Mouse (Mus musculus): Measurements from ENCODE around the gene Tpi1. TPM values are rescaled to one million over a fixed set of nuclear protein-coding genes. Genes with fewer than 3 reads are reported as not detected.

The Tpi1 gene
- total RNA-seq, 1 experiment from 2014 or later: 71.9 TPM

DNA sequence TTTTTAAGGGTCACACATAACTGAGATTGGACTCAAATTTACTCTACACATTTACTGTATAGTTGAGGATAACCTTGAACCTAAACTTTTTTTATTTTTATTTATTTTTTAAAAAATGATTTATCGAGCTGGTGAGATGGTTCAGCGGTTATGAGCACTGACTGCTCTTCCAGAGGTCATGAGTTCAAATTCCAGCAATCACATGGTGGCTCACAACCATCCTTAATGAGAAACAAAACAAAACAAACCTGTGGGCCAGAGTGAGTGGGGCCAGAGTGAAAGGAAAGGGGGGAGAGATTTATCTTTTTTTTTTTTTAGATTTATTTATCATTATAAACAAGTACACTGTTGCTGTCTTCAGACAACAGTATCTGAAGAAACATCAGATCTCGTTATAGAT is 22.2 kb downstream of the Tpi1 start:
- ATAC-seq (replicated peaks; ENCODE audit: insufficient number of reproducible peaks, low FRiP score, low TSS enrichment, poor library complexity, severe bottlenecking): no peak

DNA sequence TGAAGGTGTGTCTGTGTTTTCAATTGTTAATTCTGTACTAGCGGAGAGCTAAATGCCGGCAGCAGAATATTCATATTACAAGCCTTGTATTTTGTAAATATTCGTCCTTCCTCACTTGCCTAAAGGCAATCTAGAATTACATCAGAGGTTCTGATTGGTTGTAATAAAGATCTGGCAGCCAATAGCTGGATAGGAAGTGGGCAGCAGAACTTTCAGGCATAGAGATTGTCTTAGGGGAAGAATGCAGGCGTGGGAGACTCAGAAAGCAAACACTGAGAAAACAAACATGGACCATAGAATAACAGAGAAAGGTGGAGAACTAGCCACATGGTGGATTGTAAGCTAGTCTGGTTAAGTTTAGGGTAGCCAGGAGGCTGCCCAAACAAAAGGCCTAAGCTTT is 24.0 kb downstream of the Tpi1 start:
- ATAC-seq (replicated peaks; ENCODE audit: insufficient number of reproducible peaks, low FRiP score, low TSS enrichment, poor library complexity, severe bottlenecking): no peak

DNA sequence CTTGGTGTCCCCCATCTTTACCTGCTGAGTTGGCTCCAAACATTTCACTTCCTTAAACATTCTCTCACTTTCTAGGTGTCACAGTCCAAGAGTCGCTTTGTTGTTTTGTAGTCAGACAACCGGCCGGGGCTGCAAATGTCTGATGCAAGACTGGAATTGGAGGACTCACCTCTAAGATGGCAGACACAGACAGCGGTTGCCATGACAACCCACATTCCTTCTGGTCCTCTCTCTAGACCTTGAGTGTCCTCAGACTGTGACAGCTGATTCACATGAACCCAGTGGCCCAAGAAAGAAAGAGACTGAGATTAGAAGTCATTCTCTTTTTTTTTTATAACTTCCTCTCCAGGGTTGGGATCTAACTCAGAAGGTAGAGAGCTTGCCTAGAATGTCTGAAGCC is 24.6 kb downstream of the Tpi1 start:
- no peak for ATAC-seq (replicated peaks; ENCODE audit: insufficient number of reproducible peaks, low FRiP score, low TSS enrichment, poor library complexity, severe bottlenecking)

DNA sequence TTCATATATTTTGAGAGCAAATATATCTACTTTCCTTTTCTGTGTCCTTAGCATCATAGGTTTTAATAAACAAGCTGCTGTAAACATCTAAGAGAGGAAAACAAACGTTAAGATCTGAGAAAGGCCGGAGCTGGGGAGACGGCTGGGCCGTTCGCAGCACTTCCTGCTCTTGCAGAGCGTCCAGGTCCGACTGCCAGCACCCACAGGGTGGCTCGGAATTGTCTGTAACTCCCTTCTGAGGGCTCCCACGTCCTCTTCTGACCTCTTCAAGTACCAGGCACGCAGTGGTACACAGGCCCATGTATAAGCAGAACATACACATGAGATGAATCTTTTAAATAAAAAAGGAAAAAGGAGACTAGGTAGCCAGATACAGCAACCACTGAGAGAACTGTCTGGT is 26.4 kb downstream of the Tpi1 start:
- no peak for ATAC-seq (replicated peaks; ENCODE audit: insufficient number of reproducible peaks, low FRiP score, low TSS enrichment, poor library complexity, severe bottlenecking)

- ATAC-seq (replicated peaks; ENCODE audit: insufficient number of reproducible peaks, low FRiP score, low TSS enrichment, poor library complexity, severe bottlenecking): no peak; the same call in 1 of the 2 replicates
Measured at GRCm38 (mm10) chr6:124786756-124787420, 27.2 kb downstream of the Tpi1 start.

- peak; percentile 69; the same call in 1 of the 2 replicates for ATAC-seq (replicated peaks; ENCODE audit: insufficient number of reproducible peaks, low FRiP score, low TSS enrichment, poor library complexity, severe bottlenecking)
Measured at GRCm38 (mm10) chr6:124782436-124782835, 31.7 kb downstream of the Tpi1 start.

GRCm38 (mm10) chr6:124780917-124781316 is 33.2 kb downstream of the Tpi1 start:
- no peak for ATAC-seq (replicated peaks; ENCODE audit: insufficient number of reproducible peaks, low FRiP score, low TSS enrichment, poor library complexity, severe bottlenecking)

DNA sequence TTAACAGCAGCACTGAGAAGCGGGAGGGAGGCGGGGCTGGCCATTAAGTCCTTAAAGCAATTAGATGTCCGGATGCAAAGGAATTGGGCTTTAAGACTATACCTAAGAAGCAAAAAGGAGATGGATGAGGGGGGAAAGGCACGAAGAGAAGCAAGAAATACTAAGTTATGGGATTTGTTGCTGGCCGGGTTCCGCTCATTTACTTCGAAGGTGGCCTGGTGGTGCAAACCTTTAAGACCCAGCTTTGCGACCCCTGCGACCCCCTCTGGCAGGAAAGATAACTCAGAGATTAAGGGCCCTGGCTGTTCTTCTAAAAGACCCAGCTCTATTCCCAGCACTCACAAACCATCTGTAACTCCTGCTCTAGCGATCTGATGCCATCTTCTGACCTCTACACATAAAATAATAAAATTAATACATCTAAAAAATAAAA is 34.1 kb downstream of the Tpi1 start:
- ATAC-seq (replicated peaks; ENCODE audit: insufficient number of reproducible peaks, low FRiP score, low TSS enrichment, poor library complexity, severe bottlenecking): no peak

DNA sequence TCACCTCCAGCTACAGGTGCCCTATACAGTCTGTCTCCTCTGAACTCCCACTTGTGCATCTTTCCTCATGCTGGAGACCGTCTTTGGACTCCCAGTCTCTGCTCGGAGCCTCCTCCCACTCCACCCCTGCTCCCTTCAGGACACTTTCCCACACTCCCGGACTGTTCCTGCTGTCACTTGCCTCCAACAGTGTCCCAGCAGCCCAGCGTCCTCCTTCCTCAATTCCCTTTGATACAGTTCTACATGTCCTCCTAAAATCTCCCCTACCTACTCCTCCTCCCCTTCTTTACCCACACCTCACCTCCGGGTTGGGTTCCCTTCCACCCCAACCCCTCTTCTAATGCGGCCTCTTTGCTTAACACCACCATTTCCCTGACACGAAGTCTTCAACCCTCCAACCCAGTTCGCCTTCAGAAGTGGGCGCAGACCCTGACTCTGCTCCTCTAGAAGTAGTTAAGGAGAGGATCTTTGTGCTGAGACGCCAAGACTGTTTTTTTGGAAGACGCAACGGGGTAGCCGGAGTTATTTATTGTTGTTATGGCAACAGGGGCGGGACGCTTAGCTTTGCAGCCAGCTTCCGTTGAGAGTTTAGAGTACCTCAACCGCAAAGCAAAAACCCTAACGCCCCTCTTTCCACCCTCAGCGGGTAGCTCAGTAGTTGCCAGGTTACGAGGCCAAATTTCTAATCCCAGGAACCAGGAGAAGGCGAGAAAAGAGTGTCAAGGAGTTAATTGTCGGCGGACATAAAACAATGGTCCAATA is 34.7 kb downstream of the Tpi1 start, which contains the start of gene Lrrc23:
TSS of gene Lrrc23 (minus strand) at position 506 of the 762 bp plus-strand sequence.
- 0 out of 2 replicates have a peak, but pooled peaks have one; percentile 5 for ATAC-seq (replicated peaks; ENCODE audit: insufficient number of reproducible peaks, low FRiP score, low TSS enrichment, poor library complexity, severe bottlenecking)

- no peak for ATAC-seq (replicated peaks; ENCODE audit: insufficient number of reproducible peaks, low FRiP score, low TSS enrichment, poor library complexity, severe bottlenecking)
Measured at GRCm38 (mm10) chr6:124770511-124770910, 43.6 kb downstream of the Tpi1 start.

GRCm38 (mm10) chr6:124770013-124770412 is 44.1 kb downstream of the Tpi1 start:
- no peak for ATAC-seq (replicated peaks; ENCODE audit: insufficient number of reproducible peaks, low FRiP score, low TSS enrichment, poor library complexity, severe bottlenecking)

GRCm38 (mm10) chr6:124769101-124769765 is 44.9 kb downstream of the Tpi1 start, which contains the start of gene Eno2:
Gene Eno2, minus strand, starts transcription at chr6:124769673.
- peak; percentile 13; the same call in 1 of the 2 replicates for ATAC-seq (replicated peaks; ENCODE audit: insufficient number of reproducible peaks, low FRiP score, low TSS enrichment, poor library complexity, severe bottlenecking)

GRCm38 (mm10) chr6:124768704-124769044 is 45.4 kb downstream of the Tpi1 start:
- ATAC-seq (replicated peaks; ENCODE audit: insufficient number of reproducible peaks, low FRiP score, low TSS enrichment, poor library complexity, severe bottlenecking): no peak

- no peak; the same call in 1 of the 2 replicates for ATAC-seq (replicated peaks; ENCODE audit: insufficient number of reproducible peaks, low FRiP score, low TSS enrichment, poor library complexity, severe bottlenecking)
Measured at GRCm38 (mm10) chr6:124767920-124768703, 46.0 kb downstream of the Tpi1 start.

GRCm38 (mm10) chr6:124767536-124767919 is 46.6 kb downstream of the Tpi1 start:
- ATAC-seq (replicated peaks; ENCODE audit: insufficient number of reproducible peaks, low FRiP score, low TSS enrichment, poor library complexity, severe bottlenecking): no peak

GRCm38 (mm10) chr6:124765951-124766350 is 48.1 kb downstream of the Tpi1 start:
- no peak for ATAC-seq (replicated peaks; ENCODE audit: insufficient number of reproducible peaks, low FRiP score, low TSS enrichment, poor library complexity, severe bottlenecking)

All from monocyte, adult 5-6 weeks (primary cell).